Mouse (Mus musculus) cerebellum, adult 2 months (tissue): ENCODE data around the gene Xpc. TPM values are rescaled to one million over a fixed set of nuclear protein-coding genes. Genes with fewer than 3 reads are reported as not detected.

ENCODE experiments used
- DNase-seq, 2 experiments: peaks; one replicate each; pipeline ENCODE4 v3.0.0; 2021
- H3K27ac ChIP-seq: fragments of 200-500 bp; 2 replicates; pipeline ENCODE4 v1.5.1; 2012; ENCODE audit warnings: low read length, control low read depth, inconsistent platforms; ENCODE audit not compliant: insufficient read depth
- H3K27me3 ChIP-seq: fragments of 200-500 bp; 2 replicates; pipeline ENCODE4 v1.6.1; 2012; ENCODE audit warnings: inconsistent platforms, mild to moderate bottlenecking, low read length, moderate library complexity; ENCODE audit not compliant: control insufficient read depth, insufficient read depth
- H3K4me1 ChIP-seq: fragments of 200-500 bp; 2 replicates; pipeline ENCODE4 v1.6.1; 2011; ENCODE audit warnings: low read length; ENCODE audit not compliant: control insufficient read depth, insufficient read depth
- H3K4me3 ChIP-seq: fragments of 200-500 bp; replicated peaks from 2 replicates; pipeline ENCODE3; 2011; ENCODE audit warnings: mild to moderate bottlenecking, low read depth, low read length, control low read depth; ENCODE audit not compliant: insufficient read depth
- CTCF ChIP-seq: fragments of 200-500 bp; IDR thresholded peaks from 2 replicates; pipeline ENCODE4 v1.5.1; 2011; ENCODE audit warnings: low read depth, mild to moderate bottlenecking, control low read depth, low read length, moderate library complexity, borderline replicate concordance; ENCODE audit not compliant: insufficient read depth
- POLR2A ChIP-seq: fragments of 200-500 bp; IDR thresholded peaks from 2 replicates; pipeline ENCODE4 v1.6.1; 2011; ENCODE audit warnings: low read length, control low read depth, borderline replicate concordance; ENCODE audit not compliant: insufficient read depth
- WGBS: fragments of 180-500 bp; shearing (Covaris S2); methylation state at CpG from one replicate; pipeline ENCODE4 v1.1.7; 2018; 5-methylcytosine and 5-hydroxymethylcytosine counted together
- polyA plus RNA-seq: library from polyadenylated mRNA; depleted of rRNA; stranded (reverse); fragments of >200 nt; gene quantifications from 2 replicates; pipeline ENCODE4 v1.2.3, GENCODE M21; 2012; rRNA removed

The Xpc gene
- 13.2 and 14.4 TPM in 2 replicates for polyA plus RNA-seq

GRCm38 (mm10) chr6:91515545-91516449 lies at the start of gene Xpc, which contains the start of gene Lsm3:
Gene Xpc (minus strand): TSS chr6:91515888.
Gene Lsm3 (plus strand): TSS chr6:91515928.
- 0 out of 2 replicates have a peak within 1 kb of the TSS, but pooled peaks have one; percentile 8 for H3K27ac ChIP-seq
- WGBS: under 1% methylated on average over 80 of the region's 80 CpGs

GRCm38 (mm10) chr6:91563031-91563430 lies 47.3 kb upstream of the Xpc start:
- no peaks in the 10 kb centered on the region for H3K27me3 ChIP-seq
- no peaks in the 10 kb centered on the region for H3K4me1 ChIP-seq
- H3K27ac ChIP-seq: no peak overlapping the region
- TF ChIP-seq CTCF (no peak), POLR2A (no peak)
- WGBS: 57% methylated on average over 3 of the region's 3 CpGs
- no peak for DNase-seq
- H3K4me3 ChIP-seq: no peak overlapping the region

More at GRCm38 (mm10) chr6:91515545-91516449, at the start of gene Xpc, which contains the start of gene Lsm3:
- H3K27me3 ChIP-seq: no peaks in the 10 kb centered on the region
- TF ChIP-seq CTCF (no peak), POLR2A (peak; percentile 63; the same call in 1 of the 2 replicates)
- H3K4me3 ChIP-seq: peak within 1 kb of the TSS; percentile 74
- peak; percentile 98 to 99 for DNase-seq
- peaks cover 3% of the 10 kb centered on the region for H3K4me1 ChIP-seq

GRCm38 (mm10) chr6:91560186-91560585 lies 44.5 kb upstream of the Xpc start:
- Histone ChIP-seq H3K27me3 (no peaks in the 10 kb centered on the region), H3K4me1 (no peaks in the 10 kb centered on the region), H3K27ac (no peak overlapping the region), H3K4me3 (no peak overlapping the region)
- no peak for TF ChIP-seq CTCF
- TF ChIP-seq POLR2A: no peak
- WGBS: 92% methylated on average over 3 of the region's 3 CpGs
- no peak for DNase-seq

GRCm38 (mm10) chr6:91559371-91559770 lies 43.7 kb upstream of the Xpc start:
- 73% methylated on average over 4 of the region's 4 CpGs for WGBS
- no peak for TF ChIP-seq POLR2A
- TF ChIP-seq CTCF: no peak
- H3K27me3 ChIP-seq: no peaks in the 10 kb centered on the region
- no peak overlapping the region for H3K27ac ChIP-seq
- DNase-seq: no peak
- no peaks in the 10 kb centered on the region for H3K4me1 ChIP-seq
- no peak overlapping the region for H3K4me3 ChIP-seq

GRCm38 (mm10) chr6:91558565-91558964 lies 42.9 kb upstream of the Xpc start:
- no peak overlapping the region for H3K27ac ChIP-seq
- TF ChIP-seq CTCF (no peak), POLR2A (no peak)
- WGBS: 54% methylated on average over 1 of the region's 1 CpGs

GRCm38 (mm10) chr6:91552693-91553092 lies 37.0 kb upstream of the Xpc start:
- H3K4me3 ChIP-seq: no peak overlapping the region
- TF ChIP-seq POLR2A: no peak
- no peak for TF ChIP-seq CTCF
- no peaks in the 10 kb centered on the region; the same call in 1 of the 2 replicates for H3K27me3 ChIP-seq
- WGBS: 78% methylated on average over 3 of the region's 3 CpGs
- H3K27ac ChIP-seq: no peak overlapping the region
- no peaks in the 10 kb centered on the region for H3K4me1 ChIP-seq
- DNase-seq: no peak

More at GRCm38 (mm10) chr6:91558565-91558964, 42.9 kb upstream of the Xpc start:
- DNase-seq: no peak
- no peaks in the 10 kb centered on the region for H3K4me1 ChIP-seq
- no peaks in the 10 kb centered on the region; the same call in 1 of the 2 replicates for H3K27me3 ChIP-seq
- H3K4me3 ChIP-seq: no peak overlapping the region

- Histone ChIP-seq H3K27ac (no peak overlapping the region), H3K4me1 (no peaks in the 10 kb centered on the region), H3K4me3 (no peak overlapping the region), H3K27me3 (no peaks in the 10 kb centered on the region; the same call in 1 of the 2 replicates)
- 89% methylated on average over 3 of the region's 3 CpGs for WGBS
- no peak for DNase-seq
- TF ChIP-seq POLR2A (no peak), CTCF (no peak)
These were observed 36.0 kb upstream of the Xpc start for GRCm38 (mm10) chr6:91551671-91552070.

- TF ChIP-seq POLR2A (no peak), CTCF (no peak)
- 83% methylated on average over 5 of the region's 5 CpGs for WGBS
These were observed 33.9 kb upstream of the Xpc start for GRCm38 (mm10) chr6:91549621-91550020.

More at GRCm38 (mm10) chr6:91549621-91550020, 33.9 kb upstream of the Xpc start:
- Histone ChIP-seq H3K27me3 (no peaks in the 10 kb centered on the region; the same call in 1 of the 2 replicates), H3K4me1 (no peaks in the 10 kb centered on the region), H3K27ac (no peak overlapping the region), H3K4me3 (no peak overlapping the region)
- no peak for DNase-seq
